Mouse (Mus musculus): ENCODE results near the gene Creb3l4. TPM values are rescaled to one million over a fixed set of nuclear protein-coding genes. Genes with fewer than 3 reads are reported as not detected.
"Not testable (repeated sequence)": the region's sequence is repeated elsewhere in the genome, so short reads cannot be mapped to it uniquely, and the experiment has no call there.

Gene Creb3l4
- polyA plus RNA-seq (2014; fragmentation: Nextera tagmentation; extraction: Ambion mirVana), result 3.2 and 4.3 TPM in 2 replicates

GRCm38 (mm10) chr3:90242984-90243775, at the start of gene Creb3l4:
Creb3l4 (minus strand) TSS chr3:90243512.
- under 1% methylated on average over 19 of the region's 19 CpGs for WGBS
- H3K27ac ChIP-seq (ENCODE audit: low read depth, low read length), result no peak within 1 kb of the TSS

GRCm38 (mm10) chr3:90292345-90293275, 49.3 kb upstream of the Creb3l4 start, which contains the start of gene Gatad2b:
Gatad2b (plus strand) TSS chr3:90293178.
- peak; percentile 100 for DNase-seq (ENCODE audit: low spot score, missing footprints)
- peaks cover 11% of the 10 kb centered on the region for H3K4me1 ChIP-seq (ENCODE audit: control insufficient read depth, insufficient read depth, low read length)

More at GRCm38 (mm10) chr3:90242984-90243775, at the start of gene Creb3l4:
- H3K36me3 ChIP-seq (ENCODE audit: control insufficient read depth, insufficient read depth, low read length), result no peaks in the 10 kb centered on the region
- H3K9ac ChIP-seq (ENCODE audit: low read length), result peak within 1 kb of the TSS; percentile 59
- H3K4me2 ChIP-seq, result peak within 1 kb of the TSS; percentile 55
- peak; percentile 79 for ATAC-seq (ENCODE audit: low FRiP score)
- peak; percentile 96 for DNase-seq (ENCODE audit: low spot score, missing footprints)
- H3K4me1 ChIP-seq (ENCODE audit: control insufficient read depth, insufficient read depth, low read length), result peaks cover 10% of the 10 kb centered on the region
- H3K9me3 ChIP-seq (ENCODE audit: control insufficient read depth, low read length), result no peaks in the 10 kb centered on the region
- H3K4me3 ChIP-seq (ENCODE audit: low read depth, low read length), result peak within 1 kb of the TSS; percentile 25
- H3K27me3 ChIP-seq (ENCODE audit: control insufficient read depth, insufficient read depth, low read length), result no peaks in the 10 kb centered on the region

GRCm38 (mm10) chr3:90291982-90292344, 48.7 kb upstream of the Creb3l4 start:
- no peaks in the 10 kb centered on the region for H3K9me3 ChIP-seq (ENCODE audit: control insufficient read depth, low read length)
- H3K9ac ChIP-seq (ENCODE audit: low read length), result peak overlapping the region; percentile 83; the same call in 1 of the 2 replicates
- peak overlapping the region; percentile 63 for H3K4me2 ChIP-seq
- DNase-seq (ENCODE audit: low spot score, missing footprints) (no peak), ATAC-seq (ENCODE audit: low FRiP score) (no peak)
- 40% methylated on average over 2 of the region's 2 CpGs for WGBS
- peak overlapping the region; percentile 80 for H3K4me3 ChIP-seq (ENCODE audit: low read depth, low read length)
- H3K4me1 ChIP-seq (ENCODE audit: control insufficient read depth, insufficient read depth, low read length), result peaks cover 11% of the 10 kb centered on the region
- H3K27ac ChIP-seq (ENCODE audit: low read depth, low read length), result peak overlapping the region; percentile 90
- no peaks in the 10 kb centered on the region for H3K27me3 ChIP-seq (ENCODE audit: control insufficient read depth, insufficient read depth, low read length)
- no peaks in the 10 kb centered on the region for H3K36me3 ChIP-seq (ENCODE audit: control insufficient read depth, insufficient read depth, low read length)

More at GRCm38 (mm10) chr3:90292345-90293275, 49.3 kb upstream of the Creb3l4 start, which contains the start of gene Gatad2b:
- under 1% methylated on average over 46 of the region's 47 CpGs for WGBS
- H3K4me3 ChIP-seq (ENCODE audit: low read depth, low read length), result peak within 1 kb of the TSS; percentile 80
- ATAC-seq (ENCODE audit: low FRiP score), result peak; percentile 99
- peak within 1 kb of the TSS; percentile 63 for H3K4me2 ChIP-seq
- no peaks in the 10 kb centered on the region for H3K36me3 ChIP-seq (ENCODE audit: control insufficient read depth, insufficient read depth, low read length)
- peak within 1 kb of the TSS; percentile 94 for H3K27ac ChIP-seq (ENCODE audit: low read depth, low read length)
- peak within 1 kb of the TSS; percentile 91 for H3K9ac ChIP-seq (ENCODE audit: low read length)
- no peaks in the 10 kb centered on the region for H3K9me3 ChIP-seq (ENCODE audit: control insufficient read depth, low read length)
- no peaks in the 10 kb centered on the region for H3K27me3 ChIP-seq (ENCODE audit: control insufficient read depth, insufficient read depth, low read length)

- 85% methylated on average over 1 of the region's 1 CpGs for WGBS
- no peak for ATAC-seq (ENCODE audit: low FRiP score)
- H3K4me1 ChIP-seq (ENCODE audit: control insufficient read depth, insufficient read depth, low read length), result peaks cover 11% of the 10 kb centered on the region
- no peak for DNase-seq (ENCODE audit: low spot score, missing footprints)
- no peak overlapping the region for H3K9ac ChIP-seq (ENCODE audit: low read length)
- no peak overlapping the region for H3K4me3 ChIP-seq (ENCODE audit: low read depth, low read length)
- no peak overlapping the region for H3K4me2 ChIP-seq
- H3K9me3 ChIP-seq (ENCODE audit: control insufficient read depth, low read length), result no peaks in the 10 kb centered on the region
- H3K27me3 ChIP-seq (ENCODE audit: control insufficient read depth, insufficient read depth, low read length), result no peaks in the 10 kb centered on the region
- H3K27ac ChIP-seq (ENCODE audit: low read depth, low read length), result no peak overlapping the region
- no peaks in the 10 kb centered on the region for H3K36me3 ChIP-seq (ENCODE audit: control insufficient read depth, insufficient read depth, low read length)
Measured at GRCm38 (mm10) chr3:90290602-90291001, 47.3 kb upstream of the Creb3l4 start.

GRCm38 (mm10) chr3:90289403-90289802, 46.1 kb upstream of the Creb3l4 start:
- not testable (repeated sequence) for H3K4me3 ChIP-seq (ENCODE audit: low read depth, low read length); DNase-seq (ENCODE audit: low spot score, missing footprints); H3K4me1 ChIP-seq (ENCODE audit: control insufficient read depth, insufficient read depth, low read length); H3K9ac ChIP-seq (ENCODE audit: low read length); H3K9me3 ChIP-seq (ENCODE audit: control insufficient read depth, low read length); H3K27me3 ChIP-seq (ENCODE audit: control insufficient read depth, insufficient read depth, low read length); H3K27ac ChIP-seq (ENCODE audit: low read depth, low read length); H3K4me2 ChIP-seq; ATAC-seq (ENCODE audit: low FRiP score); H3K36me3 ChIP-seq (ENCODE audit: control insufficient read depth, insufficient read depth, low read length)
- 60% methylated on average over 3 of the region's 3 CpGs for WGBS

GRCm38 (mm10) chr3:90284150-90284549, 40.8 kb upstream of the Creb3l4 start:
- Histone ChIP-seq H3K9ac (ENCODE audit: low read length) (no peak overlapping the region), H3K36me3 (ENCODE audit: control insufficient read depth, insufficient read depth, low read length) (peaks cover 4% of the 10 kb centered on the region; the same call in 1 of the 2 replicates), H3K27me3 (ENCODE audit: control insufficient read depth, insufficient read depth, low read length) (no peaks in the 10 kb centered on the region), H3K27ac (ENCODE audit: low read depth, low read length) (no peak overlapping the region), H3K4me3 (ENCODE audit: low read depth, low read length) (no peak overlapping the region), H3K4me1 (ENCODE audit: control insufficient read depth, insufficient read depth, low read length) (no peaks in the 10 kb centered on the region), H3K4me2 (no peak overlapping the region), H3K9me3 (ENCODE audit: control insufficient read depth, low read length) (no peaks in the 10 kb centered on the region)
- DNase-seq (ENCODE audit: low spot score, missing footprints), result no peak
- whole genome bisulfite sequencing, result 91% methylated on average over 2 of the region's 2 CpGs
- no peak for ATAC-seq (ENCODE audit: low FRiP score)

- peaks cover 11% of the 10 kb centered on the region for H3K36me3 ChIP-seq (ENCODE audit: control insufficient read depth, insufficient read depth, low read length)
- H3K9ac ChIP-seq (ENCODE audit: low read length), result no peak overlapping the region
- no peak overlapping the region for H3K4me3 ChIP-seq (ENCODE audit: low read depth, low read length)
- WGBS, result 95% methylated on average over 9 of the region's 9 CpGs
- no peak overlapping the region for H3K27ac ChIP-seq (ENCODE audit: low read depth, low read length)
- H3K27me3 ChIP-seq (ENCODE audit: control insufficient read depth, insufficient read depth, low read length), result no peaks in the 10 kb centered on the region
- no peaks in the 10 kb centered on the region for H3K4me1 ChIP-seq (ENCODE audit: control insufficient read depth, insufficient read depth, low read length)
- DNase-seq (ENCODE audit: low spot score, missing footprints) (no peak), ATAC-seq (ENCODE audit: low FRiP score) (no peak)
- no peaks in the 10 kb centered on the region for H3K9me3 ChIP-seq (ENCODE audit: control insufficient read depth, low read length)
- H3K4me2 ChIP-seq, result no peak overlapping the region
Measured at GRCm38 (mm10) chr3:90280708-90281107, 37.4 kb upstream of the Creb3l4 start.

- WGBS, result 92% methylated on average over 7 of the region's 7 CpGs
- no peak for DNase-seq (ENCODE audit: low spot score, missing footprints)
- no peaks in the 10 kb centered on the region for H3K27me3 ChIP-seq (ENCODE audit: control insufficient read depth, insufficient read depth, low read length)
Measured at GRCm38 (mm10) chr3:90279743-90280142, 36.4 kb upstream of the Creb3l4 start.

More at GRCm38 (mm10) chr3:90279743-90280142, 36.4 kb upstream of the Creb3l4 start:
- Histone ChIP-seq H3K9ac (ENCODE audit: low read length) (no peak overlapping the region), H3K4me1 (ENCODE audit: control insufficient read depth, insufficient read depth, low read length) (no peaks in the 10 kb centered on the region), H3K4me2 (no peak overlapping the region), H3K27ac (ENCODE audit: low read depth, low read length) (no peak overlapping the region), H3K9me3 (ENCODE audit: control insufficient read depth, low read length) (no peaks in the 10 kb centered on the region), H3K36me3 (ENCODE audit: control insufficient read depth, insufficient read depth, low read length) (peaks cover 11% of the 10 kb centered on the region), H3K4me3 (ENCODE audit: low read depth, low read length) (no peak overlapping the region)
- no peak for ATAC-seq (ENCODE audit: low FRiP score)
